Mouse (Mus musculus) embryo, embryonic 11.5 days (tissue): ENCODE data around the gene Myo6.
A peak's percentile ranks its signal among the peaks of the same experiment; 100 is the strongest.

ENCODE experiments used
- DNase-seq: peaks from one replicate; pipeline ENCODE4 v3.0.0-alpha.2; 2012; ENCODE audit warnings: low read depth, low spot score

The Myo6 gene

GRCm38 (mm10) chr9:80164611-80165474 is at the start of gene Myo6:
Gene Myo6, plus strand, starts transcription at chr9:80165031.
- DNase-seq = peak; percentile 82

GRCm38 (mm10) chr9:80145992-80146587 is 18.7 kb upstream of the Myo6 start:
- no peak for DNase-seq

- DNase-seq = no peak
Measured at GRCm38 (mm10) chr9:80149594-80149993, 15.2 kb upstream of the Myo6 start.

- no peak for DNase-seq
Measured at GRCm38 (mm10) chr9:80155277-80155676, 9.6 kb upstream of the Myo6 start.

- no peak for DNase-seq
Measured at GRCm38 (mm10) chr9:80156780-80157179, 8.1 kb upstream of the Myo6 start.

GRCm38 (mm10) chr9:80157840-80158465 is 6.9 kb upstream of the Myo6 start:
- no peak for DNase-seq

- no peak for DNase-seq
Measured at GRCm38 (mm10) chr9:80158937-80159336, 5.9 kb upstream of the Myo6 start.

- no peak for DNase-seq
Measured at GRCm38 (mm10) chr9:80161451-80161850, 3.4 kb upstream of the Myo6 start.

- DNase-seq = no peak
Measured at GRCm38 (mm10) chr9:80163126-80163723, 1.6 kb upstream of the Myo6 start.

- peak; percentile 29 for DNase-seq
Measured at GRCm38 (mm10) chr9:80164191-80164590, 640 bp upstream of the Myo6 start.

GRCm38 (mm10) chr9:80165690-80166089 is 859 bp downstream of the Myo6 start:
- DNase-seq = no peak

- DNase-seq = no peak
Measured at GRCm38 (mm10) chr9:80166425-80166824, 1.6 kb downstream of the Myo6 start.

GRCm38 (mm10) chr9:80167089-80167488 is 2.3 kb downstream of the Myo6 start:
- no peak for DNase-seq

- no peak for DNase-seq
Measured at GRCm38 (mm10) chr9:80169551-80169950, 4.7 kb downstream of the Myo6 start.

- no peak for DNase-seq
Measured at GRCm38 (mm10) chr9:80171241-80171640, 6.4 kb downstream of the Myo6 start.

GRCm38 (mm10) chr9:80172396-80173222 is 7.8 kb downstream of the Myo6 start:
- no peak for DNase-seq

- DNase-seq = no peak
Measured at GRCm38 (mm10) chr9:80173629-80174028, 8.8 kb downstream of the Myo6 start.

- no peak for DNase-seq
Measured at GRCm38 (mm10) chr9:80176696-80177478, 12.1 kb downstream of the Myo6 start.

- DNase-seq = no peak
Measured at GRCm38 (mm10) chr9:80178670-80179069, 13.8 kb downstream of the Myo6 start.

GRCm38 (mm10) chr9:80179688-80180087 is 14.9 kb downstream of the Myo6 start:
- DNase-seq = no peak

- DNase-seq = no peak
Measured at GRCm38 (mm10) chr9:80180771-80181170, 15.9 kb downstream of the Myo6 start.
